Mouse (Mus musculus) spleen, postnatal 36 days (tissue): Measurements from ENCODE around the gene Clcf1.

ENCODE experiments used
- DNase-seq, 2 experiments: peaks; one replicate each; pipeline ENCODE4 v3.0.0; 2022; ENCODE audit warnings: low spot score in 2 of 2, mixed read lengths in 1 of 2

Gene Clcf1

GRCm38 (mm10) chr19:4217140-4217539, 3.1 kb downstream of the Clcf1 start:
- DNase-seq, result no peak

GRCm38 (mm10) chr19:4217855-4218254, 3.8 kb downstream of the Clcf1 start:
- no peak for DNase-seq

GRCm38 (mm10) chr19:4218293-4218692, 4.3 kb downstream of the Clcf1 start:
- DNase-seq, result no peak

- DNase-seq, result peak; percentile 72 to 74
These were observed 4.7 kb downstream of the Clcf1 start for GRCm38 (mm10) chr19:4218784-4219183.

GRCm38 (mm10) chr19:4219943-4220342, 5.9 kb downstream of the Clcf1 start:
- DNase-seq, result no peak

GRCm38 (mm10) chr19:4220416-4220815, 6.4 kb downstream of the Clcf1 start:
- peak; percentile 77 for DNase-seq

- no peak for DNase-seq
These were observed 7.1 kb downstream of the Clcf1 start for GRCm38 (mm10) chr19:4220957-4221743.

- peak in 1 of 2 experiments; percentile 70 for DNase-seq
These were observed 8.1 kb downstream of the Clcf1 start for GRCm38 (mm10) chr19:4222165-4222564.

- DNase-seq, result peak; percentile 44 to 55
These were observed 12.7 kb downstream of the Clcf1 start for GRCm38 (mm10) chr19:4226779-4227178.

GRCm38 (mm10) chr19:4227446-4227845, 13.4 kb downstream of the Clcf1 start:
- peak in 1 of 2 experiments; percentile 40 for DNase-seq

- peak; percentile 75 to 81 for DNase-seq
These were observed 14.0 kb downstream of the Clcf1 start for GRCm38 (mm10) chr19:4227894-4228678.

GRCm38 (mm10) chr19:4228891-4229290, 14.9 kb downstream of the Clcf1 start:
- DNase-seq, result no peak

- no peak for DNase-seq
These were observed 15.5 kb downstream of the Clcf1 start for GRCm38 (mm10) chr19:4229451-4230076.

- peak in 1 of 2 experiments; percentile 36 for DNase-seq
These were observed 16.4 kb downstream of the Clcf1 start for GRCm38 (mm10) chr19:4230415-4230814.

GRCm38 (mm10) chr19:4231253-4232185, 17.5 kb downstream of the Clcf1 start, which contains the start of gene Pold4:
TSS of gene Pold4 (plus strand) at chr19:4231899.
- peak; percentile 99 for DNase-seq

GRCm38 (mm10) chr19:4232186-4232572, 18.1 kb downstream of the Clcf1 start:
- DNase-seq, result peak; percentile 72 to 77

GRCm38 (mm10) chr19:4232651-4233050, 18.6 kb downstream of the Clcf1 start:
- no peak for DNase-seq

- no peak for DNase-seq
These were observed 20.5 kb downstream of the Clcf1 start for GRCm38 (mm10) chr19:4234548-4234947.

GRCm38 (mm10) chr19:4240247-4240668, 26.2 kb downstream of the Clcf1 start:
- no peak for DNase-seq

GRCm38 (mm10) chr19:4242416-4242815, 28.4 kb downstream of the Clcf1 start:
- no peak for DNase-seq

- no peak for DNase-seq
These were observed 30.7 kb downstream of the Clcf1 start for GRCm38 (mm10) chr19:4244775-4245174.
